Mouse (Mus musculus) thymus, adult 2 months (tissue): ENCODE results near the gene Copz2.

ENCODE experiments used
- CTCF ChIP-seq: fragments of 200-500 bp; IDR thresholded peaks from 2 replicates; pipeline ENCODE4 v1.5.1; 2012; ENCODE audit warnings: mild to moderate bottlenecking, control low read depth, low read length, moderate library complexity, borderline replicate concordance; ENCODE audit not compliant: control insufficient read depth, poor library complexity, insufficient read depth; ENCODE audit errors: extremely low read depth
- POLR2A ChIP-seq: fragments of 200-500 bp; IDR thresholded peaks from 2 replicates; pipeline ENCODE4 v1.6.1; 2012; ENCODE audit warnings: mild to moderate bottlenecking, low read length, control low read depth, moderate library complexity; ENCODE audit not compliant: control insufficient read depth, poor library complexity, insufficient read depth; ENCODE audit errors: extremely low read depth

- TF ChIP-seq CTCF (no peak), POLR2A (no peak)
These were observed 58.9 kb downstream of the Copz2 start for GRCm38 (mm10) chr11:96908594-96908993.
